Mouse (Mus musculus) intestine, embryonic 15.5 days (tissue): ENCODE data around the gene Jun. TPM values are rescaled to one million over a fixed set of nuclear protein-coding genes. Genes with fewer than 3 reads are reported as not detected.

Source experiments
- ATAC-seq: fragments of 200-750 bp; cut with Nextera tagmentation; 2 replicates; pipeline ENCODE4 v1.8.0; 2017; ENCODE audit warnings: moderate TSS enrichment, moderate library complexity
- H3K27ac ChIP-seq: fragments of 300-500 bp; sonication (generic); 2 replicates; pipeline ENCODE4 v1.5.1; 2015; ENCODE audit warnings: mild to moderate bottlenecking, inconsistent platforms
- H3K27me3 ChIP-seq: fragments of 300-500 bp; sonication (generic); replicated peaks from 2 replicates; pipeline ENCODE4 v1.6.1; 2015; ENCODE audit warnings: inconsistent platforms
- H3K36me3 ChIP-seq: fragments of 300-500 bp; sonication (generic); 2 replicates; pipeline ENCODE4 v1.6.1; 2015; ENCODE audit warnings: inconsistent platforms
- H3K4me1 ChIP-seq: fragments of 300-500 bp; sonication (generic); replicated peaks from 2 replicates; pipeline ENCODE4 v1.6.1; 2015; ENCODE audit warnings: inconsistent platforms
- H3K4me2 ChIP-seq: fragments of 300-500 bp; sonication (generic); replicated peaks from 2 replicates; pipeline ENCODE4 v1.6.1; 2015; ENCODE audit warnings: mild to moderate bottlenecking, inconsistent platforms
- H3K4me3 ChIP-seq: fragments of 300-500 bp; sonication (generic); replicated peaks from 2 replicates; pipeline ENCODE4 v1.5.1; 2015; ENCODE audit warnings: inconsistent platforms
- H3K9ac ChIP-seq: fragments of 300-500 bp; sonication (generic); 2 replicates; pipeline ENCODE4 v1.6.1; 2015; ENCODE audit warnings: inconsistent platforms
- H3K9me3 ChIP-seq: fragments of 300-500 bp; sonication (generic); 2 replicates; pipeline ENCODE4 v1.6.1; 2016; ENCODE audit warnings: inconsistent platforms
- WGBS: fragments of 180-500 bp; shearing (Covaris S2); methylation state at CpG from one replicate; pipeline ENCODE4 v1.1.7; 2015; 5-methylcytosine and 5-hydroxymethylcytosine counted together
- polyA plus RNA-seq: library from polyadenylated mRNA; unstranded; fragments of >200 nt; fragmentation: Nextera tagmentation; extraction: Ambion mirVana; gene quantifications from 2 replicates; pipeline ENCODE4 v1.2.1, GENCODE M21; 2015

Gene Jun
- 83.6 and 88.6 TPM in 2 replicates for polyA plus RNA-seq

DNA sequence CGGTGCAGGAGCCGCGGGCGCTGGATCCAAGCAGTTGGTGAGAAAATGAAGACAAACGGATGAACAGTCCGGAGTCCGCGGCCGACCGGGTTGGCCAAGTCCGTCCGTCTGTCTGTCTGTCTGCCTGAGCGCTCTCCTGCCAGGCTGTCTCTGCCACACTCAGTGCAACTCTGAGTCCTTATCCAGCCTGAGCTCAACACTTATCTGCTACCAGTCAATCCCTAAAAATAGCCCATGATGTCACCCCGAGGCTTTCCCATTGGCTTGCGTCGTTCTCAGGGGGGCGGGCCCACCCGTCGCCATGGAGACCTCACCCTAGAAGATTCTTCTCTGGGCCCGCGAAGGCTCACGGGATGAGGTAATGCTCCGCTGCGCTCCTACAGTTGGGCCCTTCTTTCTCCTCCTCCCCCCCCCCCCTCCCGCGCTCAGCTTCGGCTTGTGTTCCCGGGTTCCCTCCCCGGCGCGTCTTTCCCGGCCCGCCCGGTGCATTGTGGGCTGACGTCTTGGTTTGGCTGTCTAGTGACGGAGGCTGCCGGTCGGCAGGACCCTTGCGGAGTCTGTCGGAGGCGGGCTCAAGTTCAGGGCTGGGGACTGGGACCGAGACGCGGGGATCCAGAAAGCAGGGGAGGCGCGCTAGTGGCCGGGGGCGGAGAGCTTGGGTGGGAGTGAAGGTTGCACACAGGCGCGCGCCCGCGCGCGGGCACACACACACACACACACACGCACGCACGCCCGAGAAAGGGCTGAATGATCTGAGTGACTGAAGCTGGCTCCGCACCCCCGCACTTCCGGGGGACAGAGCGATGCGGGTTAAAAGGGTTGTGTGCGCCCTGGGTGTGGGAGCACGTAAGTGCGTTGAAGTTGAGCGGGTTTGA lies at the start of gene Jun:
Jun (minus strand) TSS at position 198 of the 875 bp plus-strand sequence.
- peak within 1 kb of the TSS; percentile 77 for H3K4me2 ChIP-seq
- ATAC-seq, result peak; percentile 93
- H3K27ac ChIP-seq, result peak within 1 kb of the TSS; percentile 99
- H3K36me3 ChIP-seq, result no peaks in the 10 kb centered on the region
- H3K4me3 ChIP-seq, result peak within 1 kb of the TSS; percentile 87
- H3K4me1 ChIP-seq, result peaks cover 11% of the 10 kb centered on the region
- H3K27me3 ChIP-seq, result no peaks in the 10 kb centered on the region
- peak within 1 kb of the TSS; percentile 86 for H3K9ac ChIP-seq
- H3K9me3 ChIP-seq, result no peaks in the 10 kb centered on the region
- under 1% methylated on average over 68 of the region's 68 CpGs for WGBS

DNA sequence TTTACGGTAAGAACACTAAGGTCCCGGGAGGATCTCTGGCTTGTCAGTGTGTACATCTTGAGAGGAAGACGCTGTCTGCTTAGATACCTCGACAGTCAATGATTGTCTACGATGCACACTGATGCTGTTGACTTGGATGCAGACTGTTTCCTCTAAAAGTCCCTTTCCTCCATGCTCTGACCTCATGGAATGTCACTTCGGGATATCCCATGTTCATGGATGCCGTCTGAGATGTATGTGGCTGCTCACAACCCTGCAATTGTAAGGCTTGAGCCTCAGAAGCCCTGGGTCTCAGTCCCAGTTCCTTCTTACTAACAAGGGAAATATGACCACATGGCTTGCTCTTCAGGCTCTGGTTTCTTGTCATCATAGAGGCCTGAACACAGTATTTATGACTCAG lies 49.7 kb upstream of the Jun start:
- no peaks in the 10 kb centered on the region for H3K27me3 ChIP-seq
- no peaks in the 10 kb centered on the region for H3K9me3 ChIP-seq
- 96% methylated on average over 7 of the region's 7 CpGs for WGBS
- no peaks in the 10 kb centered on the region for H3K36me3 ChIP-seq
- peaks cover 11% of the 10 kb centered on the region for H3K4me1 ChIP-seq
- no peak overlapping the region for H3K27ac ChIP-seq
- no peak overlapping the region for H3K4me3 ChIP-seq
- no peak overlapping the region for H3K9ac ChIP-seq
- no peak for ATAC-seq
- H3K4me2 ChIP-seq, result no peak overlapping the region

DNA sequence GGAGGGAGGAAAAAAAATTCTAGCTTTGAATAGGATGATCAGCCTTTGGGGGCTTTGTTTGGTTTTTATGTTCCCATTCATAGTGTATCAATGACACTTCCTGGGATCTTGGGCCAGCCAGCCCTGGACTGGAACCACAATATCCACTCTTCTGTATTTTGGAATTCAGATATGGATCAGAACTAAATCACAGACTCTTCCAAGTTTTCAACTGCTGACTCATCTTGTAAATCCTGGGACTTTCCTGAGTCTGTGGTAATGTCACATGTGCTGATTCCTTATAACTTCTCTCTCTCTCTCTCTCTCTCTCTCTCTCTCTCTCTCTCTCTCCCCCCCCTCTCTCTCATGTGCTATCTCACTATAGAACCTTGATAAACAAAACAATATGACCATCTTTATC lies 48.7 kb upstream of the Jun start:
- Histone ChIP-seq H3K27me3 (no peaks in the 10 kb centered on the region), H3K36me3 (no peaks in the 10 kb centered on the region), H3K4me3 (no peak overlapping the region), H3K4me1 (peaks cover 3% of the 10 kb centered on the region; the same call in 1 of the 2 replicates), H3K9me3 (no peaks in the 10 kb centered on the region), H3K27ac (no peak overlapping the region), H3K9ac (no peak overlapping the region), H3K4me2 (no peak overlapping the region)
- no peak for ATAC-seq

DNA sequence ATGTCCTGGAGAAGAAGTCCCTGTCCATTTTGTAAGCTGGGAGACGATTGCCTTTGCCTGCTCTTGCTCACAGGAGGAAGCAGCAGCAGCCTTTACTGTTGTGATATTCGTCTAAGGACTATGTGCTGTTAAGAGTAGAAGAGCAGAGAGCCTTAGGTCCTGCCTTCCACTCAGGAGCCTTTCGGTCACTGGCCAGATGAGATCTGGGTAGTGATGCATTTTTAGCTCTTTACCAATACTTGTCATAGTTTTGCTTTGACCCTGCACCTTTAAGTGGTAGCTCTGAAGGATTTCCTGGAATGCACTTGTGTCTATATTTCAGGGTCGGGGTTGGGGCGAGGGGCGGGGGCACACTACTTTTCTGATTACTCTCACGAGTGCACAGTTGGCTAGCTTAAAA lies 47.4 kb upstream of the Jun start:
- H3K4me2 ChIP-seq, result no peak overlapping the region
- no peaks in the 10 kb centered on the region for H3K4me1 ChIP-seq
- 54% methylated on average over 7 of the region's 7 CpGs for WGBS
- H3K27me3 ChIP-seq, result no peaks in the 10 kb centered on the region
- H3K9ac ChIP-seq, result no peak overlapping the region
- no peak overlapping the region for H3K4me3 ChIP-seq
- no peaks in the 10 kb centered on the region for H3K36me3 ChIP-seq
- H3K9me3 ChIP-seq, result no peaks in the 10 kb centered on the region
- no peak overlapping the region for H3K27ac ChIP-seq
- no peak for ATAC-seq

DNA sequence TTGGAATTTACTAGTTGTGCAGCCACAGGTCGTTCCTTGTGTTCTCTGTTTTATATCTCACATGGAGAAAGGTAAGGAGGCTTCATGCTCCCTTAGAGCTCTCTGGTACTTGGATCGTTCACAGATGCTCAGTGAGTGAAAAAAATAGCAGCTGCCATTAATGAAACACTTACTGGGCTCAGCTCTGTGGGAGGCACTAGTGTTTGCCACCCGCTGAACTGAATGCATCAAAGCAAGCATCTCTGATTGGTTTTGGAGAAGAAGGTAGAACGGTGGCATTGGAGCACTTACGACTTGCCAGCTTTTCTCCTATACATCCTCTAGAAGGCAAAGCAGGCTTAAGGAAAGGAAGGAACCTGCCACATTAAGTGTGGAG lies 46.7 kb upstream of the Jun start:
- no peaks in the 10 kb centered on the region for H3K36me3 ChIP-seq
- WGBS, result 80% methylated on average over 5 of the region's 5 CpGs
- no peak overlapping the region for H3K4me2 ChIP-seq

DNA sequence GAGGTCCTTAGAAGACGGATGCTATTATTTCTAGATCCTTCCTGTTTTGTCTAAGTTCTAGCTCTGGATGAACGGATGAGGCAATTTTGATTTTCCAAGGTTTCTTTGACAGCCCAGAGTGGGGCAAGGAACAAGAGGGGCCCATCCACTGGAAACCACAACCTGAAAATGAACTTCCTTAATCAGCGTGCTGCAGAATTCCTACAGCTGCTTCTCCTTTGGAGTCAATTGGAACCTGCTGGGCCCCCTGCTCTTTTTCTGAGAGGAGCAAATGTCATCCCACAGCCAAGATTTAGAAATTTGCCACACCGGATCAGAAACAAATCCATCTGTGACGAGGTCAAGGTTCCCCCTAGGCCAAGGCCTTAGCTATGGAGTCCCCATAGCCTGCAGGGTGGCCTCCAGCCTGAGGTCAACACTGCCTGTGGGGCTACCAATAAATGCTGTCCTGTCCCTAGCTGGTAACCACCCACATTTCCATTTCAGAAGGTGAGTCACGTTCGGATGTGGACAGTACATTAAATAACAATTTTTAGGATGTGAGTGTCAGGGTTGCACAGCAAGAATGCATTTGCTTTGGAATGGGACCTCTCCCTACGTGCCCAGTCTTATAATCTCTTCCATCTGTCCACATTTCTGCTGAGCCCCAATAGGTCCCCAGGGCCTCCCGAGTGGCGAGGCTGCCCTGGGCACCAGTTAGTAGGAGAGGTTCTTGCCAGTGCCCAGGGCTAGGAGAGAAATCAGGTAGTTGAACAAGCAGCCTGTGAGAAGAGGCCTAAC lies 46.1 kb upstream of the Jun start:
- Histone ChIP-seq H3K27me3 (no peaks in the 10 kb centered on the region), H3K9me3 (no peaks in the 10 kb centered on the region), H3K36me3 (no peaks in the 10 kb centered on the region), H3K27ac (no peak overlapping the region), H3K4me2 (no peak overlapping the region), H3K4me3 (no peak overlapping the region), H3K4me1 (no peaks in the 10 kb centered on the region), H3K9ac (no peak overlapping the region)
- no peak for ATAC-seq
- WGBS, result 80% methylated on average over 10 of the region's 10 CpGs

More for the DNA sequence above, 46.7 kb upstream of the Jun start:
- Histone ChIP-seq H3K27me3 (no peaks in the 10 kb centered on the region), H3K9me3 (no peaks in the 10 kb centered on the region), H3K9ac (no peak overlapping the region), H3K4me3 (no peak overlapping the region), H3K27ac (no peak overlapping the region), H3K4me1 (no peaks in the 10 kb centered on the region)
- no peak for ATAC-seq

DNA sequence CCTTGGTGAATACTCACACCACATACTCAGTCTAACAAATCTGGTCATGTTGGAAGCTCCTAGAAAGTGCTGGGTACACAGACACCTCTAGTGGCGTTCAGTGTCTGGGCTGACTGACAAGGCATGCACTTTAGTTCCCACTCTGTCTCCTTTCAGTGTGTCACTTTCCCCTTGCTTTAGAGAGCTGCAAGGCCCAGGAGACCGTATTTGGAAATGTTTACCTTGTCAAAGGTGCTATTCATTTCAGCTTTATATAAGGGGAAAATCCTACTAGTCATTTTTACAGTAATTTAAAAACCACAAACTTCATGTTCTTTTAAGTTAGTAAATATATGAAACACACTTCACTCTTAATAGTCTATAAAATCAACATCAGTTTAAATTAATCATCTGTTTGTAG lies 44.7 kb upstream of the Jun start:
- H3K27ac ChIP-seq, result no peak overlapping the region
- no peaks in the 10 kb centered on the region for H3K9me3 ChIP-seq
- H3K4me2 ChIP-seq, result no peak overlapping the region
- no peak overlapping the region for H3K9ac ChIP-seq
- 49% methylated on average over 2 of the region's 2 CpGs for WGBS
- no peak for ATAC-seq
- H3K27me3 ChIP-seq, result no peaks in the 10 kb centered on the region
- H3K4me1 ChIP-seq, result no peaks in the 10 kb centered on the region
- H3K36me3 ChIP-seq, result no peaks in the 10 kb centered on the region
- no peak overlapping the region for H3K4me3 ChIP-seq

DNA sequence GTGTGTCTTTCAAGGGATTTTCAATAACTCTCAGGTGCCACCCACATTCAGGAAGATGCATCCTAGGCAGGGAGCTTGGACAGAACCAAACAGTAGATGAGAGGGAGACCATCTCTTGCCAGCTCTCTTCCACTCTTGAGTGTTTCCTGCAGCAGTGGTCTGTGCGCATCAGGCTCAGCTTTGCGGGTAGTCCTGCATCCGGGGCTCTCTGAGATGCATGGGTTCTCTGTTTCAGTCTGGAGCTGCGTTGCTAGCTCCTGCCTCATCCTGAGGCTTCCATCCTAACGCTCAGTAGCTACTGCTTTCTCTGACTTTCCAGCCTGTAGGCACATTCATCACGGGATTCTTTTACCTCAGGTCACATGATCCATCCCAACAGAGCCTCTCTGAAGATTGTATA lies 43.9 kb upstream of the Jun start:
- WGBS, result 89% methylated on average over 6 of the region's 6 CpGs

DNA sequence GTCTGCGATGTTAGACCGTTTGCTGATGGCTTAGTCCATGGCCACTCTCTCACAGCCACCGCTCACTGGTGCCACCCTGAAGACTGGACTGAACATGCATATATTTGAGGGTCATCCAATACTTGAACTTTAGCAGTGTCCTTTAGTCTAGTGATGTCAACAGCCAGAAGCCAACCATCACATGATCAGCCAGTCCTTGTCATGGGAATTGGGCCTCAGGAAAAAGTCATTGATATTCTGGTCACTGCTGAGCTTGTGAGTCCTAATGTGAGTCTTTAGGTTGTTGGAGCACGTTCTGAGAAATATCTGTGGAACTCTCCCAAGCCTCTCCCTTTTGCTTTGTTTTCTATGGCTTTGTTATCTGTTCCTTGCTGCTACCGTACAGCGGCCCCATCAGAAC lies 43.3 kb upstream of the Jun start:
- no peaks in the 10 kb centered on the region for H3K4me1 ChIP-seq
- 90% methylated on average over 6 of the region's 6 CpGs for WGBS
- no peaks in the 10 kb centered on the region for H3K9me3 ChIP-seq
- no peak overlapping the region for H3K27ac ChIP-seq
- no peaks in the 10 kb centered on the region for H3K27me3 ChIP-seq
- no peak overlapping the region for H3K4me3 ChIP-seq
- no peaks in the 10 kb centered on the region for H3K36me3 ChIP-seq
- H3K9ac ChIP-seq, result no peak overlapping the region
- ATAC-seq, result no peak
- no peak overlapping the region for H3K4me2 ChIP-seq

More for the DNA sequence above, 43.9 kb upstream of the Jun start:
- Histone ChIP-seq H3K9ac (no peak overlapping the region), H3K4me2 (no peak overlapping the region), H3K27ac (no peak overlapping the region), H3K36me3 (no peaks in the 10 kb centered on the region), H3K4me1 (no peaks in the 10 kb centered on the region), H3K9me3 (no peaks in the 10 kb centered on the region), H3K27me3 (no peaks in the 10 kb centered on the region), H3K4me3 (no peak overlapping the region)
- no peak for ATAC-seq

DNA sequence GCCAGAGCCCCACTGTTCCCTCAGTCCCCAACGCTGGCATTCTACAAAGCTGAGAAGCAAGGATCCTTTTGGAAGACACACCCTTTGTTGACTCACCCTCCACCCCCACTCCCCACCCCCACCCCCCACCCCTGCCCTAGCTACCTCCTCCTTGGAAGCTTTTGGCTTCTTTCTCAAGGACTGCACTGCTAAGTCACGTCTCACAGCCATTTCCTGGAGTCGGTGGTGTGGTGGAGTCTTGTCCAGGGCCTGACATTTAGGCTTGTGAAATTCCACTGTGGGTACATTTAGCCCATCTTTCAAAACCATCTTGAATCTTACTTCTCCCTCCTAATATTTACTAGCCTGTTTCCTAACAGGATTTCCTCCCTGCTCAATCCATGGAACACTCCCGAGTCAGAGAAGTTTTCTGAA lies 42.7 kb upstream of the Jun start:
- H3K9ac ChIP-seq, result no peak overlapping the region
- 33% methylated on average over 4 of the region's 4 CpGs for WGBS
- H3K27ac ChIP-seq, result no peak overlapping the region
- no peaks in the 10 kb centered on the region for H3K36me3 ChIP-seq
- no peak overlapping the region for H3K4me3 ChIP-seq
- no peaks in the 10 kb centered on the region for H3K9me3 ChIP-seq
- no peaks in the 10 kb centered on the region for H3K4me1 ChIP-seq
- H3K4me2 ChIP-seq, result no peak overlapping the region
- no peaks in the 10 kb centered on the region for H3K27me3 ChIP-seq
- peak; percentile 49 for ATAC-seq

DNA sequence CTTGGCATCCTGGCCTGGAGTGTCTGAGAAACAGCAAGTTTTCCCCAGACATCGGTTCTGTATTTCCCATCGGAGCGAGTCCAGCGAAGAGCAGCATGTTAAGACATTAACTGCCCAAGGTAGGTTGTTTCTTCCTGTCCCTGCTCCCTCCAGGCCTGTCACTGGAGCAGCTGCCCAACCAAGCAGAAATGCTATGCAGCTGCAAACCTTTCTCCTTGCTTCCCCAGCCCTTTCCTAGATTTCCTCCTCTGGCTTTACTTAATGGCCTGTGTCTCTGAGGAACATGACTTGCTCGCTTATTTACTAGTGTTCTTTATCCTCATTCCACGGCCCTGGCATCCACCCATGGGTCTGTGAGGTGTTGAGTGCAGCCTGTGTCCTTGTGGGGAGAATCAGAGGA lies 41.6 kb upstream of the Jun start:
- H3K4me2 ChIP-seq, result no peak overlapping the region
- no peaks in the 10 kb centered on the region for H3K27me3 ChIP-seq
- H3K36me3 ChIP-seq, result no peaks in the 10 kb centered on the region
- no peak overlapping the region for H3K9ac ChIP-seq
- no peak overlapping the region for H3K27ac ChIP-seq
- 78% methylated on average over 6 of the region's 6 CpGs for WGBS
- H3K4me3 ChIP-seq, result no peak overlapping the region
- no peak for ATAC-seq
- H3K4me1 ChIP-seq, result no peaks in the 10 kb centered on the region
- no peaks in the 10 kb centered on the region for H3K9me3 ChIP-seq

DNA sequence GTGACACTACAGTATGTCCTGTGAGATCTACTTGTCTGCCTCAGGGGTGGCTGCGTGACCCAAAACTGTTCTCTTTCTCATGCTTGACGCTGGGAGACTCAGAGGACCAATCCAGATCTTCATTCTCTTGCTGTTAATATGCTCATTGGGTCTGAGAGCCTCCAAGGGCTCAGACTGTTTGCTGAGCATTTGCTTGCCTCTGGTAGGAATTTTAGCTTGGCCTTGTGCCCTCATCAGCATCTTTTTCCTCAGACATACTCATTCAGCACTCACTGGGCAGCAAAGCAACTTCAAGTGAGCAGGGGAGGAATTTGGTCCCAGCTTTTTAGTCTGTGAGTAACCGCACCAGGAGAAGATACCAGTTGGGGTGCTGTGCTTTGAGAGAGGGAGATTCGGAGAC lies 40.5 kb upstream of the Jun start:
- 87% methylated on average over 4 of the region's 4 CpGs for WGBS

More for the DNA sequence above, 40.5 kb upstream of the Jun start:
- H3K27me3 ChIP-seq, result no peaks in the 10 kb centered on the region
- H3K4me1 ChIP-seq, result no peaks in the 10 kb centered on the region
- H3K4me2 ChIP-seq, result no peak overlapping the region
- no peak for ATAC-seq
- H3K9me3 ChIP-seq, result no peaks in the 10 kb centered on the region
- no peak overlapping the region for H3K27ac ChIP-seq
- no peaks in the 10 kb centered on the region for H3K36me3 ChIP-seq
- no peak overlapping the region for H3K4me3 ChIP-seq
- H3K9ac ChIP-seq, result no peak overlapping the region
